Mouse (Mus musculus): ENCODE data around the gene Vmn2r24. TPM values are rescaled to one million over a fixed set of nuclear protein-coding genes. Genes with fewer than 3 reads are reported as not detected.

Vmn2r24 gene
- total RNA-seq (2023) = not detected

GRCm38 (mm10) chr6:123778579-123778978 is at the start of gene Vmn2r24:
Vmn2r24 (plus strand) TSS chr6:123778879.

GRCm38 (mm10) chr6:123853363-123853762 is 74.7 kb downstream of the Vmn2r24 start, which contains the start of gene Vmn2r25:
Vmn2r25 (minus strand) TSS chr6:123853463.

Other genes with a start within 250 kb of the Vmn2r24 start
- gene Vmn2r21, start 245.5 kb upstream of the Vmn2r24 start, total RNA-seq (2023) = not detected
- not detected for gene Vmn2r22, start 128.2 kb upstream of the Vmn2r24 start, total RNA-seq (2023)
- not detected for gene Vmn2r23, start 76.2 kb upstream of the Vmn2r24 start, total RNA-seq (2023)
- gene Vmn2r25, start 74.6 kb downstream of the Vmn2r24 start, total RNA-seq (2023) = not detected
- not detected for gene Vmn2r26, start 245.7 kb downstream of the Vmn2r24 start, total RNA-seq (2023)